Mouse (Mus musculus) cerebellum, adult 2 months (tissue): ENCODE measurements around the gene Tmeff1. TPM values are rescaled to one million over a fixed set of nuclear protein-coding genes. Genes with fewer than 3 reads are reported as not detected.

Source experiments
- DNase-seq, 2 experiments: peaks; one replicate each; pipeline ENCODE4 v3.0.0; 2021
- H3K27ac ChIP-seq: fragments of 200-500 bp; 2 replicates; pipeline ENCODE4 v1.5.1; 2012; ENCODE audit warnings: low read length, control low read depth, inconsistent platforms; ENCODE audit not compliant: insufficient read depth
- H3K27me3 ChIP-seq: fragments of 200-500 bp; 2 replicates; pipeline ENCODE4 v1.6.1; 2012; ENCODE audit warnings: inconsistent platforms, mild to moderate bottlenecking, low read length, moderate library complexity; ENCODE audit not compliant: control insufficient read depth, insufficient read depth
- H3K4me1 ChIP-seq: fragments of 200-500 bp; 2 replicates; pipeline ENCODE4 v1.6.1; 2011; ENCODE audit warnings: low read length; ENCODE audit not compliant: control insufficient read depth, insufficient read depth
- H3K4me3 ChIP-seq: fragments of 200-500 bp; replicated peaks from 2 replicates; pipeline ENCODE3; 2011; ENCODE audit warnings: mild to moderate bottlenecking, low read depth, low read length, control low read depth; ENCODE audit not compliant: insufficient read depth
- CTCF ChIP-seq: fragments of 200-500 bp; IDR thresholded peaks from 2 replicates; pipeline ENCODE4 v1.5.1; 2011; ENCODE audit warnings: low read depth, mild to moderate bottlenecking, control low read depth, low read length, moderate library complexity, borderline replicate concordance; ENCODE audit not compliant: insufficient read depth
- POLR2A ChIP-seq: fragments of 200-500 bp; IDR thresholded peaks from 2 replicates; pipeline ENCODE4 v1.6.1; 2011; ENCODE audit warnings: low read length, control low read depth, borderline replicate concordance; ENCODE audit not compliant: insufficient read depth
- WGBS: fragments of 180-500 bp; shearing (Covaris S2); methylation state at CpG from one replicate; pipeline ENCODE4 v1.1.7; 2018; 5-methylcytosine and 5-hydroxymethylcytosine counted together
- polyA plus RNA-seq: library from polyadenylated mRNA; depleted of rRNA; stranded (reverse); fragments of >200 nt; gene quantifications from 2 replicates; pipeline ENCODE4 v1.2.3, GENCODE M21; 2012

The Tmeff1 gene
- polyA plus RNA-seq, 1 experiment = 74.5 TPM

DNA sequence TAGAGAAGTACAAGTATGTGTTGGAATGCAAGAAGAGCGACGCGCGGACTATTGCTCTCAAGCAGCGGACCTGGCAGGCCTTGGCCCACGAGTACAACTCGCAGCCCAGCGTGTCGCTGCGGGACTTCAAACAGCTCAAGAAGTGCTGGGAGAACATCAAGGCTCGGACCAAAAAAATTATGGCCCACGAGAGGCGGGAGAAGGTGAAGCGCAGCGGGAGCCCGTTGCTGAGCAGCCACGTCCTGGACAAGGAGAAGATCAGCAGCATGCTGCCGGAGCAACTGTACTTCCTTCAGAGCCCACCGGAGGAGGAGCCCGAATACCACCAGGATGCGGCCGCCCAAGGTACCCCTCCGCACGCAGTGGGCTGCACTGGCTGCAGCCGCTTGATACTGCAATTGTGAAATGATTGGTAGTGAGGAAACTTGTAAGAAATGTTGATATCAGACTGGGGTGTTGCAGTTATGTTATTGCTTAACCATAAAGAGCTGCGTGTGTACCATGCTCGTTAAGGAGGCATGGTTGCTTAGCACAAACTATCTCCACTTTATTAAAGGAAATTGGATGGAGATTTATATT is 32.4 kb upstream of the Tmeff1 start:
- WGBS = 86% methylated on average over 27 of the region's 27 CpGs
- TF ChIP-seq CTCF (no peak), POLR2A (no peak)
- H3K27ac ChIP-seq = no peak overlapping the region
- DNase-seq = no peak
- no peak overlapping the region for H3K4me3 ChIP-seq
- peaks cover 6% of the 10 kb centered on the region; the same call in 1 of the 2 replicates for H3K4me1 ChIP-seq
- H3K27me3 ChIP-seq = no peaks in the 10 kb centered on the region

DNA sequence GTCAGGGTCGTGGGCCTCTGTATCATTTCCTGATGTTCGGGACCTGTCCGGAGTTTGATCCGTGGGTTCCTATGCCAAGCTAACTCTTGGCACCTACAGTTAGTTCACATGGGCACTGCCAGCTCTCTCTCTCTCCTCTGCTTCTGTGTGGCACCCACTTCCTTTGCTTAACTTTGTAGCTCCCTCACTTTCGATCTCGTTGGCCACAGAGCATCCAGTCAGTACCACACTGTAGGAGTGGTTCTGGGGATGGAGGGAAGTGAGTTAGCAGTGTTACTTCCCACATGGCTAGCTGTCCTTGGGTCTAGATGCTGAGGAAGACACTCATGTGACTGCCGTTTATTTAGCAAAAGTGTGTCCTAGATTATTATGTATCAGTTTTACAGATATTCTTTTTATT is 30.8 kb upstream of the Tmeff1 start:
- TF ChIP-seq POLR2A (no peak), CTCF (no peak)
- no peak for DNase-seq
- WGBS = 68% methylated on average over 7 of the region's 7 CpGs
- no peak overlapping the region for H3K27ac ChIP-seq
- no peaks in the 10 kb centered on the region; the same call in 1 of the 2 replicates for H3K4me1 ChIP-seq
- no peaks in the 10 kb centered on the region for H3K27me3 ChIP-seq
- no peak overlapping the region for H3K4me3 ChIP-seq

DNA sequence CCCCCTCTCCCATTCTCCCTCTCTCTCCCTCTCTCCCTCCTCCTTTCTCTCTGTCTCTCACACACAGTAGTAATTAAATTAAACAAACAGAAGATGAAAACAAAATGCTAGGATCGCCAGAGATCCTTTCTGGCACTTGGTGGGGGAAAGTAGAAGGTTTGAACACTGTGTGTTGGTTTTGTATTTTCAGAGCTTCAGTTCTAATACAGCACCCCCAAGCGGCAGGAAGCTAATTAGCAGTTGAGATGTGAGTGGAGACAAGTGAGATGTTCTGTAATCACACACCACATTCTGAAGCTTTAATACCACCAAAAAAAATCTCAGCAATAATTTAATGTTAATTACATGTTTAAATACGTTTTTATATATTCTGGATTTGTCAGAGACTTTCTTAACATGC is 29.2 kb upstream of the Tmeff1 start:
- TF ChIP-seq POLR2A (no peak), CTCF (no peak)
- Histone ChIP-seq H3K4me1 (no peaks in the 10 kb centered on the region; the same call in 1 of the 2 replicates), H3K27me3 (no peaks in the 10 kb centered on the region), H3K4me3 (no peak overlapping the region), H3K27ac (no peak overlapping the region)
- DNase-seq = peak; percentile 30 to 43
- 25% methylated on average over 3 of the region's 3 CpGs for WGBS

DNA sequence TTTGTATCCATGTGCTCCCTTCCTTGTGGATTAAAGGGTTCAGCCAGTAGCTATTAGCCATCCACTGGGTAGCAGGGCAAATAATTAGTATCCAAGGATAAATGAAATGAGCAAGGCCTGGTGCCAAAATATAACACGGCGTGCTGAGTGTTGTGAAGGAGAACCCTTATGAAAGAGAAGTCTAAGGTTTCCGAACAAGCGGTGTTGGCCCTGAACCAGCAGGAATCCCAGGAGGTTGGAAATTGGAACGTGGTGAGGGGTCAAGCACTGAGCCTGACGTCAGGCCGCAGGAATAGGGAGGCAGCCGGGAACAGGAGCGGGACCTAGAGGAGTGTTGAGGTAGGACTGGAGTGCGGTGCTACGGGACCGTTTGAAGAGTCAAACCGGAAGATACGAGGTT is 25.3 kb upstream of the Tmeff1 start:
- no peak for TF ChIP-seq POLR2A
- no peak for TF ChIP-seq CTCF
- H3K27ac ChIP-seq = no peak overlapping the region
- 55% methylated on average over 14 of the region's 14 CpGs for WGBS

DNA sequence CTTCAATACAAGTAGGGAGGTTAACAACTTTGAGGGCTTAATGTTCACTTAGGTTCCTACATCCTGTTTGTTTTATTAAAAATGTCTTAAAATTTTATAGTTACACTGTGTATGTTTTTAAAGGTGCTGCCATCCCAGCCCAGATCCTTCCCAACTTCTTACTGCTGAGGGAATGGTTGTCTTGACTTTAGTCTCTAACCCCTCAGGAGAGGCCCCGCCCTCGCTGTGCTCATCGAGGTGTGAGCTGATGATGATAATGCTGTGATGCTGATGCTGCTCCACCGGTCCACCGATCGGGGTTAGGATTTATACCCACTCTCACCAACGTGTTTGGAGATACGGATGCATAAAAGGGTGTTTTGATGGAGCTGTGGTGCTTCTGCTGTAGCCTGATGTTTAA is 23.1 kb upstream of the Tmeff1 start:
- 91% methylated on average over 8 of the region's 8 CpGs for WGBS
- H3K4me3 ChIP-seq = no peak overlapping the region
- TF ChIP-seq CTCF (no peak), POLR2A (no peak)
- no peak for DNase-seq
- no peaks in the 10 kb centered on the region; the same call in 1 of the 2 replicates for H3K4me1 ChIP-seq
- H3K27ac ChIP-seq = no peak overlapping the region
- H3K27me3 ChIP-seq = no peaks in the 10 kb centered on the region

More for the DNA sequence above, 25.3 kb upstream of the Tmeff1 start:
- no peak for DNase-seq
- no peaks in the 10 kb centered on the region; the same call in 1 of the 2 replicates for H3K4me1 ChIP-seq
- H3K27me3 ChIP-seq = no peaks in the 10 kb centered on the region
- H3K4me3 ChIP-seq = no peak overlapping the region

DNA sequence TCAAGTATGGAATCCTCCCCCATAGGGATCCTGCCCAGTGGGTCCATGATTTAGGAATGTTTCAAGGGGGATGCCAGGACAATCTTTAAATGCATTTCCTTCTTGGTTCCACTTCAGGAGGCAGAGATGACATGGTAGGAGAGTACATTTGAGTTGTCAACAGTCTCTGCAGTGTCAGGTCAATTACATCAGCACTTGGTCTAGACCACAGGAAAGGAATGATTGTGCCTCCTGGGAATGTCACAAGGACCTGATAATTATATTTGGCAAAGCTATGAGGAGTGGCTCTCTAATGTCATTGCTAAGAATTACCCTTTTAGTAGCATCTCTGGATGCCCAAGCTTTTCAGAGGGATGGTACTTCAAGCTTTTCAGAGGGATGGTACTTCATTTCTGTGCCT is 20.0 kb upstream of the Tmeff1 start:
- Histone ChIP-seq H3K4me1 (no peaks in the 10 kb centered on the region), H3K27me3 (no peaks in the 10 kb centered on the region), H3K27ac (no peak overlapping the region), H3K4me3 (no peak overlapping the region)
- TF ChIP-seq CTCF = no peak
- no peak for TF ChIP-seq POLR2A
- no peak for DNase-seq

DNA sequence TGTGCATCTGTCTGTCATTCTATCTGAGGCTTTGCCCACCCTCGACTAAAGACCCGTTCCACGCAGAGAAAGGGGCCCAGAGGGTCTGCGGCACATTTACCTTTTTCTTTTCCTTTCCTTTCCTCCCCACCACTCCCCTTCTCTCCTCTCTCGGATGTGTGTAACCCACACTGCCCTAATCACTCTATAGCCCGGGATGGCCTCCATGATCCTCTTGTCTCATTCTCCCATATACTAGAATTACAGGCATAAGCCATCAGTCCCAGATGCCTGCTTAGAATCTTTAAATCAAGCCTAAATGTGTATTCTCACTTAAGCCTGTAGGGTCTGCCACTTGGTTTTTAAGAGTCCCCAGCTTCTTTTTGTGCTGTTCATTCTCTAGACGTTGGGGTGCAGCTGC is 8.6 kb upstream of the Tmeff1 start:
- TF ChIP-seq CTCF (no peak), POLR2A (no peak)
- no peak for DNase-seq
- Histone ChIP-seq H3K27ac (no peak overlapping the region), H3K4me1 (no peaks in the 10 kb centered on the region), H3K27me3 (no peaks in the 10 kb centered on the region), H3K4me3 (no peak overlapping the region)
- WGBS = 89% methylated on average over 7 of the region's 7 CpGs

DNA sequence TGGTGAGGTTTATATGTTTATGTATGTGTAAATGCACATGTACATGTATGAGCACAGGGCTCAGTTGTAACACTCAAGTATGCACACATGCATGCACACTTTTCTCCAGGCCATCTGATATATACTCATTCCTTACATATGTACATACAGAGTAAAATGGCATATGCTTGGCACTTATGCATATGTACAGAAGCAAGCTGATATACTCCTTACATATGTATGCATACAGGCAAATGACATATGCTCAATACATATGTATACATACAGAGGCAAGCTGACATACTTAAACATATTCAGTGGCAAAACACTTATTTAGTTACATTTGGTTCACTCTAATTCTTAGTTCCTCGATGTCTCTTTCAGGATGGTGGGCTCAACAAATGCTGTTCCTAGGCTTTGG is 7.1 kb upstream of the Tmeff1 start:
- TF ChIP-seq POLR2A = no peak
- no peak for TF ChIP-seq CTCF
- DNase-seq = no peak
- 93% methylated on average over 1 of the region's 1 CpGs for WGBS
- Histone ChIP-seq H3K27ac (no peak overlapping the region), H3K4me1 (no peaks in the 10 kb centered on the region), H3K4me3 (no peak overlapping the region), H3K27me3 (no peaks in the 10 kb centered on the region)
